Mouse (Mus musculus) brain, embryonic 14.5 days (tissue): Measurements from ENCODE around the gene Gata2.

Experiments used
- CTCF ChIP-seq: fragments of 200-500 bp; IDR thresholded peaks from 2 replicates; pipeline ENCODE4 v1.5.1; 2012; ENCODE audit warnings: inconsistent platforms, mild to moderate bottlenecking, moderate library complexity, borderline replicate concordance; ENCODE audit not compliant: insufficient read depth, insufficient read length; ENCODE audit errors: extremely low read depth
- POLR2A ChIP-seq: fragments of 200-500 bp; IDR thresholded peaks from 2 replicates; pipeline ENCODE4 v1.6.1; 2012; ENCODE audit warnings: mild to moderate bottlenecking, inconsistent platforms, borderline replicate concordance; ENCODE audit not compliant: poor library complexity, insufficient read depth, insufficient read length, severe bottlenecking; ENCODE audit errors: extremely low read depth

GRCm38 (mm10) chr6:88184671-88185070 is 9.0 kb upstream of the Gata2 start:
- TF ChIP-seq CTCF (no peak), POLR2A (no peak)
